Mouse (Mus musculus) heart, postnatal 0 days (tissue): ENCODE data around the gene Dctpp1. TPM values are rescaled to one million over a fixed set of nuclear protein-coding genes. Genes with fewer than 3 reads are reported as not detected.

Experiments used
- ATAC-seq: fragments of 200-750 bp; cut with Nextera tagmentation; 2 replicates; pipeline ENCODE4 v1.8.0; 2017; ENCODE audit warnings: low read depth, moderate number of reproducible peaks, moderate library complexity; ENCODE audit not compliant: insufficient read depth
- DNase-seq: peaks from one replicate; pipeline ENCODE4 v3.0.0-alpha.2; 2016; ENCODE audit warnings: low spot score
- H3K27ac ChIP-seq: fragments of 300-500 bp; sonication (generic); 2 replicates; pipeline ENCODE4 v1.5.1; 2014; ENCODE audit warnings: low read depth, mild to moderate bottlenecking
- H3K27me3 ChIP-seq: fragments of 300-500 bp; sonication (generic); 2 replicates; pipeline ENCODE4 v1.6.1; 2014; ENCODE audit warnings: low read length, mixed read lengths; ENCODE audit not compliant: control insufficient read depth, insufficient read depth
- H3K36me3 ChIP-seq: fragments of 300-500 bp; sonication (generic); replicated peaks from 2 replicates; pipeline ENCODE4 v1.6.1; 2014; ENCODE audit warnings: low read length, mixed read lengths; ENCODE audit not compliant: control insufficient read depth, insufficient read depth
- H3K4me1 ChIP-seq: fragments of 300-500 bp; sonication (generic); 2 replicates; pipeline ENCODE4 v1.6.1; 2014; ENCODE audit warnings: antibody characterized with exemption; ENCODE audit not compliant: control insufficient read depth, insufficient read depth
- H3K4me2 ChIP-seq: fragments of 300-500 bp; sonication (generic); 2 replicates; pipeline ENCODE4 v1.6.1; 2014; ENCODE audit warnings: low read depth, mild to moderate bottlenecking, low read length, moderate library complexity
- H3K4me3 ChIP-seq: fragments of 300-500 bp; sonication (generic); 2 replicates; pipeline ENCODE4 v1.5.1; 2014; ENCODE audit warnings: low read depth, low read length
- H3K9ac ChIP-seq: fragments of 300-500 bp; sonication (generic); replicated peaks from 2 replicates; pipeline ENCODE4 v1.6.1; 2014; ENCODE audit warnings: low read depth, low read length, mixed read lengths
- H3K9me3 ChIP-seq: fragments of 300-500 bp; sonication (generic); replicated peaks from 2 replicates; pipeline ENCODE4 v1.6.1; 2016; ENCODE audit warnings: low read length; ENCODE audit not compliant: control insufficient read depth
- CTCF ChIP-seq: IDR thresholded peaks from 2 replicates; pipeline ENCODE4 v1.5.1; 2016; ENCODE audit warnings: antibody characterized with exemption, control low read depth, low read depth
- EP300 ChIP-seq: IDR thresholded peaks from 2 replicates; pipeline ENCODE4 v1.6.1; 2016; ENCODE audit warnings: antibody characterized with exemption, low read depth
- WGBS: fragments of 180-500 bp; shearing (Covaris S2); extraction: QIAGEN DNeasy Blood & Tissue Kit; methylation state at CpG from one replicate; pipeline ENCODE4 v1.1.7; 2014; 5-methylcytosine and 5-hydroxymethylcytosine counted together
- polyA plus RNA-seq: library from polyadenylated mRNA; unstranded; fragments of >200 nt; fragmentation: Nextera tagmentation; extraction: Ambion mirVana; gene quantifications from 2 replicates; pipeline ENCODE4 v1.2.1, GENCODE M21; 2015
- total RNA-seq: library from RNA; depleted of rRNA; stranded (reverse); fragments of >200 nt; gene quantifications from 2 replicates; pipeline ENCODE4 v1.2.3, GENCODE M21; 2014; ENCODE audit warnings: low replicate concordance; rRNA removed

Dctpp1 gene
- total and polyA plus RNA-seq, 2 experiments from 2014 or later: 97.1 to 152 TPM

DNA sequence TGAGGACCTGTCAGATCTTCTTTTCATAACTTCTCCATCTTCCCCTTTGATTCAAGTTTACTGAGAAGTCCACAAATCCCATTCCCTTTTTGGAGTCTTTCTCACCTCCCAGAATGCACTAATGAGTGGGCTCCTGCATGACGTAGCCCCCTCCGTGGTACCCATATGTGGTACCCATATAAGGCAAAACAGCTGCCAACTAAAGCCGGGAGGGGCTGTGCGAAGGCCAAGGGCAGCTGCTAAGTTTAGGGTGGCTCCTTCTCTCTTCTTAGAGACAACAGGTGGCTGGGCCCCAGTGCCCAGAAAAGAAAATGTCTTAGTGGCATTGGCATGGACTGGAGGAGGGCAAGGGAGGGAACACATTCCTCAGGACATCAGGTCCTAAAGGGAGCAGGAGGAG is 50.2 kb downstream of the Dctpp1 start:
- H3K9me3 ChIP-seq: no peaks in the 10 kb centered on the region
- no peaks in the 10 kb centered on the region for H3K36me3 ChIP-seq
- no peak for DNase-seq
- no peaks in the 10 kb centered on the region for H3K27me3 ChIP-seq
- no peak overlapping the region for H3K4me2 ChIP-seq
- WGBS: 83% methylated on average over 4 of the region's 4 CpGs
- no peak for TF ChIP-seq CTCF
- no peak for TF ChIP-seq EP300
- ATAC-seq: no peak
- no peak overlapping the region for H3K9ac ChIP-seq
- no peak overlapping the region for H3K4me3 ChIP-seq
- H3K27ac ChIP-seq: 0 out of 2 replicates have a peak overlapping the region, but pooled peaks have one; percentile 8
- H3K4me1 ChIP-seq: peaks cover 18% of the 10 kb centered on the region

DNA sequence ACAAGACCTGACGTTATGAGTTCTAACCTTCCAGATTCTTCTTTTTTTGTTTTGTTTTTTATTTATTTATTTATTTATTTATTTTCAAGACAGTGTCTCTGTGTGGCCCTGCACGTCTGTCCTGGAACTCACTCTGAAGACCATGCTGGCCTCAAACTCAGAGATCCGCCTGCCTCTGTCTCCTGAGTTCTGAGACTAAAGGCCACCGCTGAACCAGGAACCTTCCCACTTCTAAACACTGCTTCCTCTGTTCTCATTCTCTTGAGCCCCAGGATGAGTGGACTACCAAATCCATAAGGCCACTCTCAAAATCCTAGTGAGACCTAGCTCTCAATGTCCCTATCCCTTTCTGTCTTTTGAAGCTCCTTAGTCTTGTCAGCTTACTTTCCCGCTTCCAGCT is 50.7 kb downstream of the Dctpp1 start:
- WGBS: 84% methylated on average over 5 of the region's 5 CpGs
- H3K9ac ChIP-seq: no peak overlapping the region

DNA sequence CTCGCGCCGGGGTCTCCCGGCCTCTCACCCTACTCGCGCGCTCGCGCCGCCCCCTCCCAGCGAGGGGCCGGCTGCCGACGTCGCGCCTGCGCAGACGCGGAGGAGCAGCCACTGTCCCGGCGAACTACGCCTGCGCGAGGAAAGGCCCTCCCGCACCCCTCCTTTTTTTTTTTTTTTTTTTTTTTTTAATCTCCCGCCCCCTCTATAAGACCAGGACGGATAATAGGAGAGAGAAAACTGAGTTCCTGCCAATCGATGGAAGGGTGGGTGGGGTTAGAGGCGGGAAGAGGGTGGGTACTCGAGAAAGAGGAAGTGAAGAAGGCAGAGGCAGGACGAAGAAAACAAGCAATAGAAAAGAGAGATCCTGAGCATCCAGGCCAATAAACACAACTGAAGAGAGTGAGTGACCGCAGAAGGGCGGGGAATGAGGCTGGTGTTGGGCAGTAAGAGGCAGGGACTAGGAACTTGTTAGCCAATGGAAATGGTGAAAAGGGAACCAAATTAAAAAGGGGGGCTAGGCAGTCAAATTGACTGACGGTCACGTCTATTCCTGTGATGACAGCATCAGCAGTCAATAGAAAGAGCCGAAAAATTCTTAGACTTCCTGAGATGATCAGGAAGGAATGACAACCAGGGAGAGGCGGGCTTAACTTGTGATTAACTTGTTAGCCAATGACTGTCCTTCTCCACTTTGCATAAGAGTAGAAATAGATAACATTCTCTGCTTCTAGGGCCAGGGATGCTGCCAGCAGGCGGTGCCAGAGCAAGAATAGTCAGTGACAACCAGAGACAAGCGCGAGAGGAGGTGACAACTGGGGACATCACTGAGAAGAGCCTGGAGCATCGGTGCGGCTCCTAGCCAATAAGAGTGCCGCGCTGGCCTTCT is 51.7 kb downstream of the Dctpp1 start, which contains the start of gene Mylpf:
Gene Mylpf, plus strand, starts transcription at position 338 of the 886 bp plus-strand sequence.
- Histone ChIP-seq H3K4me3 (peak within 1 kb of the TSS; percentile 70), H3K9ac (peak within 1 kb of the TSS; percentile 77), H3K27ac (peak within 1 kb of the TSS; percentile 90), H3K4me1 (peaks cover 13% of the 10 kb centered on the region), H3K4me2 (peak within 1 kb of the TSS; percentile 91), H3K27me3 (no peaks in the 10 kb centered on the region), H3K36me3 (peaks cover 3% of the 10 kb centered on the region), H3K9me3 (no peaks in the 10 kb centered on the region)
- TF ChIP-seq EP300: peak; percentile 61; the same call in 1 of the 2 replicates
- peak; percentile 73 for TF ChIP-seq CTCF
- DNase-seq: peak; percentile 100
- under 1% methylated on average over 43 of the region's 44 CpGs for WGBS
- peak; percentile 92 for ATAC-seq

More for the DNA sequence above, 50.7 kb downstream of the Dctpp1 start:
- peaks cover 16% of the 10 kb centered on the region for H3K4me1 ChIP-seq
- no peak for ATAC-seq
- no peak for DNase-seq
- peak overlapping the region; percentile 88; the same call in 1 of the 2 replicates for H3K27ac ChIP-seq
- H3K36me3 ChIP-seq: no peaks in the 10 kb centered on the region
- no peak for TF ChIP-seq CTCF
- TF ChIP-seq EP300: no peak
- no peaks in the 10 kb centered on the region for H3K9me3 ChIP-seq
- H3K4me3 ChIP-seq: no peak overlapping the region
- no peaks in the 10 kb centered on the region for H3K27me3 ChIP-seq
- no peak overlapping the region; the same call in 1 of the 2 replicates for H3K4me2 ChIP-seq

DNA sequence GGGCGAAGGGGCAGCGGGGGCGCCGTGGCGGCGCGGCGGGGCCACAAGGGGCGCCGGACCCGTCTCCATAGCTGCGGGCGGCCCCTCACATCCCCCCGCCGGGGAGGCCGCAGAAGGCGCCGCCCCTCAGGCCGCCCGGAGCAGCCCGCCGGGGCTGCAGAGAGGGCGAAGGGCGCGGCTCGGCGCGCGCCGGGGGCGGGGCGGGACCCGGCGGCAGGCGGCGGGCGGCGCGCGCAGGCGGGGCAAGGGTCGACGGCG is 52.3 kb downstream of the Dctpp1 start, which contains the start of gene Tbc1d10b:
Gene Tbc1d10b, minus strand, starts transcription at position 174 of the 258 bp plus-strand sequence.
- H3K4me2 ChIP-seq: peak within 1 kb of the TSS; percentile 91
- H3K36me3 ChIP-seq: peaks cover 8% of the 10 kb centered on the region
- DNase-seq: no peak
- H3K4me3 ChIP-seq: peak within 1 kb of the TSS; percentile 70
- TF ChIP-seq CTCF: no peak
- no peak for TF ChIP-seq EP300
- WGBS: under 1% methylated on average over 37 of the region's 44 CpGs
- no peaks in the 10 kb centered on the region for H3K9me3 ChIP-seq
- H3K27me3 ChIP-seq: no peaks in the 10 kb centered on the region
- ATAC-seq: no peak
- H3K9ac ChIP-seq: peak within 1 kb of the TSS; percentile 77
- peaks cover 13% of the 10 kb centered on the region for H3K4me1 ChIP-seq
- H3K27ac ChIP-seq: peak within 1 kb of the TSS; percentile 90

DNA sequence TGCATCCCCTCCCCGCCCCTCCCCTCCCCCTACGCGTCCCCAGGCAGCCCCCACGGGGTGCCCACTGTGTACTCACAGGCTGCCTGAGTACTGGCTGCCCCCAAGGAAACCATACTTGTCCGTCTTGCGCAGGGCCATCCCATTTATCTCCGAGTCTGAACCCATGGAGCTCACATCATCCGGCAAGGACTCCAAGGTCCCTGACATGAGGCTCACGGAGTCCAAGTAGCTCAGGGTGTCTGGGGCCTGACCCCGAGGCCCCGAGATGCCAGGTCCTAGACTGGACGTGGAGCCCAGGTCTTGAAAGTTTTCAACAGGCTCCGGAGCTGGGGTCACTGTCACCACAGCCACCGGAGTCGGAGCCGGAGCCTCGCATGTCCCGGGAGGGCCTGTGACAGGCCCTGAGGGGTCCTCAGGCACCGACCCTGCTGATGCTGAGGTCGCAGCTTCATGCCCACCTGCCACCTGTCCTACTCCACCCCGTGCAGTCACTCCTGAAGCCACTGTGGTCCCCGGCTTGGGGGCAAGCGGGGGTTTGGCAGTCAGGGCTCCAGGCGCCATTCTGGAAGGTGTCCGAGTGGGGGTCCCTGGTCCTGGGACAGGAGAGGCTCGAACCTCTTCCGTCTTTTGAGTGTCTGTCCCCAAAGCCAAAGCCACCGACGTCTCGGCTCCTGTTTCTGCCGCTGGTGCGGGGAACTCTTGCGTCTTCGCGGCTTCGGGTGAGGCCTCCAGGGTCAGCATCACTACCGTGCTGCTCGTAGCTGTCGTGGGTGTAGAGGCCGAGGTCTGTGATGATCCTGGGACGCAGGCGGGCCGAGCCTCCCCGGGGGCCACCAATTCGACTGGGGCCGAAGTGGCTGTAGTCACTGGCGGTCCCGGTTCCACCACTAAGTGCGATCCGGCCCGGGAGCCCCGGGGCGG is 52.9 kb downstream of the Dctpp1 start:
- Histone ChIP-seq H3K27ac (peak overlapping the region; percentile 90), H3K9me3 (no peaks in the 10 kb centered on the region), H3K27me3 (no peaks in the 10 kb centered on the region), H3K36me3 (peaks cover 14% of the 10 kb centered on the region), H3K9ac (peak overlapping the region; percentile 77), H3K4me3 (peak overlapping the region; percentile 70), H3K4me2 (peak overlapping the region; percentile 91), H3K4me1 (peaks cover 13% of the 10 kb centered on the region)
- WGBS: under 1% methylated on average over 52 of the region's 53 CpGs
- ATAC-seq: no peak
- TF ChIP-seq EP300 (no peak), CTCF (no peak)
- DNase-seq: no peak

Other genes with a start within 250 kb of the Dctpp1 start
- 24.2 and 32.5 TPM in 2 replicates for gene Mvp, start 246.1 kb downstream of the Dctpp1 start, total RNA-seq
- gene Mvp, start 246.1 kb downstream of the Dctpp1 start, polyA plus RNA-seq: 16.1 and 17.4 TPM in 2 replicates
- not detected in 2 replicates for gene Pagr1b, start 244.2 kb downstream of the Dctpp1 start, total RNA-seq
- gene Pagr1b, start 244.2 kb downstream of the Dctpp1 start, polyA plus RNA-seq: not detected in 2 replicates
- gene Pagr1a, start 243.4 kb downstream of the Dctpp1 start, total RNA-seq: not detected in 2 replicates
- 21.7 and 44.8 TPM in 2 replicates for gene Pagr1a, start 243.4 kb downstream of the Dctpp1 start, polyA plus RNA-seq
- 22.8 and 24.8 TPM in 2 replicates for gene Gm42742, start 239.6 kb downstream of the Dctpp1 start, total RNA-seq
- gene Gm42742, start 239.6 kb downstream of the Dctpp1 start, polyA plus RNA-seq: 5.7 and 44.5 TPM in 2 replicates
- gene Prrt2, start 239.5 kb downstream of the Dctpp1 start, total RNA-seq: not detected in 2 replicates
- gene Prrt2, start 239.5 kb downstream of the Dctpp1 start, polyA plus RNA-seq: 0.23 and 1.1 TPM in 2 replicates
- gene Maz, start 233.7 kb downstream of the Dctpp1 start, total RNA-seq: 89.0 and 89.3 TPM in 2 replicates
- 15.6 and 16.1 TPM in 2 replicates for gene Maz, start 233.7 kb downstream of the Dctpp1 start, polyA plus RNA-seq
- gene Kif22, start 218.2 kb downstream of the Dctpp1 start, total RNA-seq: 20.9 and 43.1 TPM in 2 replicates
- gene Kif22, start 218.2 kb downstream of the Dctpp1 start, polyA plus RNA-seq: 22.4 and 22.8 TPM in 2 replicates
- not detected in 2 replicates for gene Zg16, start 173.4 kb downstream of the Dctpp1 start, total RNA-seq
- gene Zg16, start 173.4 kb downstream of the Dctpp1 start, polyA plus RNA-seq: 0.33 TPM in 1 of 2 replicates, not detected in the other
- 0.50 and 5.4 TPM in 2 replicates for gene AI467606, start 169.3 kb downstream of the Dctpp1 start, total RNA-seq
- gene AI467606, start 169.3 kb downstream of the Dctpp1 start, polyA plus RNA-seq: 0.89 and 0.94 TPM in 2 replicates
- gene Qprt, start 138.5 kb downstream of the Dctpp1 start, total RNA-seq: 0.42 and 2.3 TPM in 2 replicates
- gene Qprt, start 138.5 kb downstream of the Dctpp1 start, polyA plus RNA-seq: 0.88 and 1.1 TPM in 2 replicates
- gene Spn, start 122.9 kb downstream of the Dctpp1 start, total RNA-seq: 0.19 and 1.3 TPM in 2 replicates
- 0.10 and 0.18 TPM in 2 replicates for gene Spn, start 122.9 kb downstream of the Dctpp1 start, polyA plus RNA-seq
- gene Cd2bp2, start 64.7 kb downstream of the Dctpp1 start, total RNA-seq: 39.3 and 39.9 TPM in 2 replicates
- gene Cd2bp2, start 64.7 kb downstream of the Dctpp1 start, polyA plus RNA-seq: 26.9 and 27.2 TPM in 2 replicates
- 30.2 and 45.3 TPM in 2 replicates for gene Tbc1d10b, start 52.2 kb downstream of the Dctpp1 start, total RNA-seq
- gene Tbc1d10b, start 52.2 kb downstream of the Dctpp1 start, polyA plus RNA-seq: 9.6 and 10.8 TPM in 2 replicates
- 22.1 TPM in 1 of 2 replicates, not detected in the other for gene Mylpf, start 51.8 kb downstream of the Dctpp1 start, total RNA-seq
- 3.2 and 5.4 TPM in 2 replicates for gene Mylpf, start 51.8 kb downstream of the Dctpp1 start, polyA plus RNA-seq
- 11.8 and 18.5 TPM in 2 replicates for gene Zfp553, start 27.6 kb downstream of the Dctpp1 start, total RNA-seq
- gene Zfp553, start 27.6 kb downstream of the Dctpp1 start, polyA plus RNA-seq: 10.9 and 11.2 TPM in 2 replicates
- gene Sept1, start 27.6 kb downstream of the Dctpp1 start, total RNA-seq: 2.3 and 8.6 TPM in 2 replicates
- 18.7 and 19.4 TPM in 2 replicates for gene Sept1, start 27.6 kb downstream of the Dctpp1 start, polyA plus RNA-seq
- 38.5 and 43.6 TPM in 2 replicates for gene Zfp771, start 16.4 kb downstream of the Dctpp1 start, total RNA-seq
- 23.3 and 26.4 TPM in 2 replicates for gene Zfp771, start 16.4 kb downstream of the Dctpp1 start, polyA plus RNA-seq
- gene Sephs2, start 13.3 kb upstream of the Dctpp1 start, total RNA-seq: 76.5 and 78.0 TPM in 2 replicates
- 51.8 and 55.7 TPM in 2 replicates for gene Sephs2, start 13.3 kb upstream of the Dctpp1 start, polyA plus RNA-seq
- gene Itgal, start 35.6 kb upstream of the Dctpp1 start, total RNA-seq: 1.7 and 4.0 TPM in 2 replicates
- gene Itgal, start 35.6 kb upstream of the Dctpp1 start, polyA plus RNA-seq: 0.96 and 1.1 TPM in 2 replicates
- gene Zfp768, start 84.9 kb upstream of the Dctpp1 start, total RNA-seq: 46.8 and 54.3 TPM in 2 replicates
- gene Zfp768, start 84.9 kb upstream of the Dctpp1 start, polyA plus RNA-seq: 18.4 and 22.0 TPM in 2 replicates
- gene Zfp747, start 115.3 kb upstream of the Dctpp1 start, total RNA-seq: 5.8 TPM in 2 replicates
- 3.0 and 3.8 TPM in 2 replicates for gene Zfp747, start 115.3 kb upstream of the Dctpp1 start, polyA plus RNA-seq
- 2.4 and 3.2 TPM in 2 replicates for gene 9130019O22Rik, start 126.5 kb upstream of the Dctpp1 start, total RNA-seq
- 2.8 TPM in 2 replicates for gene 9130019O22Rik, start 126.5 kb upstream of the Dctpp1 start, polyA plus RNA-seq
- 12.1 and 24.7 TPM in 2 replicates for gene E430018J23Rik, start 132.9 kb upstream of the Dctpp1 start, total RNA-seq
- gene E430018J23Rik, start 132.9 kb upstream of the Dctpp1 start, polyA plus RNA-seq: 3.3 and 3.7 TPM in 2 replicates
- 6.4 and 11.3 TPM in 2 replicates for gene Zfp764, start 146.1 kb upstream of the Dctpp1 start, total RNA-seq
- gene Zfp764, start 146.1 kb upstream of the Dctpp1 start, polyA plus RNA-seq: 3.2 and 3.3 TPM in 2 replicates
- gene Zfp688, start 161.4 kb upstream of the Dctpp1 start, total RNA-seq: 8.1 and 15.5 TPM in 2 replicates
- gene Zfp688, start 161.4 kb upstream of the Dctpp1 start, polyA plus RNA-seq: 11.3 and 13.4 TPM in 2 replicates
- gene Zfp689, start 188.4 kb upstream of the Dctpp1 start, total RNA-seq: 1.9 and 3.0 TPM in 2 replicates
- 2.4 and 2.6 TPM in 2 replicates for gene Zfp689, start 188.4 kb upstream of the Dctpp1 start, polyA plus RNA-seq
- 33.7 and 35.4 TPM in 2 replicates for gene Prr14, start 198.9 kb upstream of the Dctpp1 start, total RNA-seq
- 22.3 and 24.7 TPM in 2 replicates for gene Prr14, start 198.9 kb upstream of the Dctpp1 start, polyA plus RNA-seq
- 19.1 and 31.1 TPM in 2 replicates for gene Fbrs, start 218.5 kb upstream of the Dctpp1 start, total RNA-seq
- 5.4 and 5.9 TPM in 2 replicates for gene Fbrs, start 218.5 kb upstream of the Dctpp1 start, polyA plus RNA-seq